Mouse (Mus musculus) liver, adult 2 months (tissue): ENCODE results near the gene Fbxo8.

Experiments
- CTCF ChIP-seq: fragments of 200-500 bp; IDR thresholded peaks from 2 replicates; pipeline ENCODE4 v1.5.1; 2011; ENCODE audit warnings: low read depth, low read length, control low read depth
- POLR2A ChIP-seq: fragments of 200-500 bp; IDR thresholded peaks from 2 replicates; pipeline ENCODE4 v1.6.1; 2011; ENCODE audit warnings: low read length, control low read depth; ENCODE audit not compliant: insufficient read depth; ENCODE audit errors: extremely low read depth

DNA sequence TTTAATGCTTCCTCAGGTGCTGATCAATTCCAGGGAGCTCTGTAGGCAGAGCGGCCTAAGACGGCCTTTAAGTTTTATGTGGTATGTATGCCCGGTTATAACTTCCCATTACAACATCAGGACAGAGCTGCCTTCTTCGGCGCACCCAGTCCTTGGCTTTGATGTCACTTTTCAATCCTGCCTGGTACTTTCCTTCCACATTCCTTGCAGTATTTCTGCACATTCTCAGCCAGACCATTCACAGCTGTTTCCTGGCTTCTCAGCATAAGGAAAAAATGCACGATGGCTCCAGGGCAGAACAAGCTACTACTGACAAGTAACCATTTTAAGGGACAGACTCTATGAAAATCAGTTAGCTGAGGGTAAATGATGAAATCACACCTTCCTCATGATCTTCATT lies 22.0 kb upstream of the Fbxo8 start:
- TF ChIP-seq CTCF (no peak), POLR2A (no peak)
